Mouse (Mus musculus): ENCODE data around the gene Cfp.

DNA sequence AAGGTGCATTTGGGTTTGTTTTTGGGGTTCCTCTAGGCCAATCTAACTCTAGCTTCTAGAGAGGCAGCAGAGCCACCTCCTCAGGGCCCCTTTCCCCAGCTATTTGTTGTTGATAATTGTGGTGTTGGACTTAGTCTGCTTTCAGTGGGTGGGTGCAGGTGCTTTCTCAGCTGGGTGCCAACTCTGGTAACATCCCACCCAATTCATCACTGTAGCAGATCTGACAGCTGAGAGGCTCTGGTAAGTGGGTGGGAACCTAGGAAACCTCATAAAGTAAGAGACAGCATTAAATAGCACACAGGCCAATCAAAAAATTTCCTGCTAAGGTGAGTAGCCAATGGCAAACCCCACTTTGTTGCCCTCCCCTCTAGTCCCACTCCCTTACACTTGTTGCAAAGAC is 6.4 kb downstream of the Cfp start:
- TF ChIP-seq POLR2A (IDR thresholded peaks at IDR 0.05; ENCODE audit: borderline replicate concordance, low read depth, low read length) (no peak), CTCF (IDR thresholded peaks at IDR 0.05; ENCODE audit: low read depth, low read length) (no peak)
